Mouse (Mus musculus) hindbrain, embryonic 14.5 days (tissue): ENCODE data around the gene Gucy2g. TPM values are rescaled to one million over a fixed set of nuclear protein-coding genes. Genes with fewer than 3 reads are reported as not detected.

Experiments
- ATAC-seq: fragments of 200-750 bp; cut with Nextera tagmentation; 2 replicates; pipeline ENCODE4 v1.8.0; 2017; ENCODE audit warnings: moderate number of reproducible peaks, mild to moderate bottlenecking, moderate TSS enrichment, moderate library complexity; ENCODE audit not compliant: low FRiP score
- DNase-seq: peaks from one replicate; pipeline ENCODE4 v3.0.0-alpha.2; 2015; ENCODE audit warnings: low spot score
- H3K27ac ChIP-seq: fragments of 300-500 bp; sonication (generic); 2 replicates; pipeline ENCODE4 v1.5.1; 2014; ENCODE audit warnings: mild to moderate bottlenecking, moderate library complexity
- H3K27me3 ChIP-seq: fragments of 300-500 bp; sonication (generic); 2 replicates; pipeline ENCODE4 v1.6.1; 2014; ENCODE audit warnings: mild to moderate bottlenecking, low read length, mixed read lengths; ENCODE audit not compliant: control insufficient read depth, insufficient read depth
- H3K36me3 ChIP-seq: fragments of 300-500 bp; sonication (generic); replicated peaks from 2 replicates; pipeline ENCODE4 v1.6.1; 2014; ENCODE audit not compliant: control insufficient read depth, insufficient read depth
- H3K4me1 ChIP-seq: fragments of 300-500 bp; sonication (generic); replicated peaks from 2 replicates; pipeline ENCODE4 v1.6.1; 2014; ENCODE audit warnings: antibody characterized with exemption, low read length, mixed read lengths; ENCODE audit not compliant: control insufficient read depth, insufficient read depth
- H3K4me2 ChIP-seq: fragments of 300-500 bp; sonication (generic); replicated peaks from 2 replicates; pipeline ENCODE4 v1.6.1; 2014; ENCODE audit warnings: mild to moderate bottlenecking, moderate library complexity
- H3K4me3 ChIP-seq: fragments of 300-500 bp; sonication (generic); replicated peaks from 2 replicates; pipeline ENCODE4 v1.5.1; 2014; ENCODE audit warnings: mild to moderate bottlenecking, low read length
- H3K9ac ChIP-seq: fragments of 300-500 bp; sonication (generic); 2 replicates; pipeline ENCODE4 v1.6.1; 2014
- H3K9me3 ChIP-seq: fragments of 300-500 bp; sonication (generic); 2 replicates; pipeline ENCODE4 v1.6.1; 2016; ENCODE audit warnings: low read length; ENCODE audit not compliant: control insufficient read depth
- WGBS: fragments of 180-500 bp; shearing (Covaris S2); extraction: QIAGEN DNeasy Blood & Tissue Kit; methylation state at CpG from one replicate; pipeline ENCODE4 v1.1.7; 2014; 5-methylcytosine and 5-hydroxymethylcytosine counted together
- polyA plus RNA-seq: library from polyadenylated mRNA; unstranded; fragments of >200 nt; fragmentation: Nextera tagmentation; extraction: Ambion mirVana; gene quantifications from 2 replicates; pipeline ENCODE4 v1.2.1, GENCODE M21; 2014

Gucy2g gene
- polyA plus RNA-seq, 1 experiment from 2014 or later, result 0.09 TPM

- Histone ChIP-seq H3K4me1 (no peaks in the 10 kb centered on the region), H3K9ac (no peak overlapping the region), H3K27ac (no peak overlapping the region), H3K4me2 (no peak overlapping the region), H3K36me3 (no peaks in the 10 kb centered on the region), H3K9me3 (no peaks in the 10 kb centered on the region), H3K4me3 (no peak overlapping the region), H3K27me3 (no peaks in the 10 kb centered on the region)
- WGBS, result 95% methylated on average over 3 of the region's 3 CpGs
- no peak for DNase-seq
- ATAC-seq, result no peak
Observed at GRCm38 (mm10) chr19:55195574-55195973, 45.5 kb downstream of the Gucy2g start.

GRCm38 (mm10) chr19:55194520-55195170 is 46.4 kb downstream of the Gucy2g start:
- 76% methylated on average over 7 of the region's 7 CpGs for WGBS
- no peaks in the 10 kb centered on the region for H3K4me1 ChIP-seq

GRCm38 (mm10) chr19:55193717-55194394 is 47.2 kb downstream of the Gucy2g start:
- no peak overlapping the region for H3K27ac ChIP-seq
- WGBS, result 64% methylated on average over 11 of the region's 11 CpGs
- no peaks in the 10 kb centered on the region for H3K36me3 ChIP-seq
- H3K9ac ChIP-seq, result no peak overlapping the region
- H3K4me2 ChIP-seq, result no peak overlapping the region
- no peaks in the 10 kb centered on the region for H3K9me3 ChIP-seq
- no peak overlapping the region for H3K4me3 ChIP-seq
- H3K4me1 ChIP-seq, result no peaks in the 10 kb centered on the region
- no peaks in the 10 kb centered on the region for H3K27me3 ChIP-seq
- no peak for DNase-seq
- ATAC-seq, result no peak

More at GRCm38 (mm10) chr19:55194520-55195170, 46.4 kb downstream of the Gucy2g start:
- Histone ChIP-seq H3K4me3 (no peak overlapping the region), H3K36me3 (no peaks in the 10 kb centered on the region), H3K27ac (no peak overlapping the region), H3K4me2 (no peak overlapping the region), H3K27me3 (no peaks in the 10 kb centered on the region), H3K9me3 (no peaks in the 10 kb centered on the region), H3K9ac (no peak overlapping the region)
- ATAC-seq (no peak), DNase-seq (no peak)

GRCm38 (mm10) chr19:55192254-55192945 is 48.6 kb downstream of the Gucy2g start:
- no peak for ATAC-seq

GRCm38 (mm10) chr19:55191596-55191995 is 49.4 kb downstream of the Gucy2g start:
- DNase-seq (no peak), ATAC-seq (no peak)
- no peak overlapping the region for H3K27ac ChIP-seq
- no peak overlapping the region for H3K4me2 ChIP-seq
- H3K9ac ChIP-seq, result no peak overlapping the region
- no peaks in the 10 kb centered on the region for H3K27me3 ChIP-seq
- H3K9me3 ChIP-seq, result no peaks in the 10 kb centered on the region
- no peaks in the 10 kb centered on the region for H3K36me3 ChIP-seq
- no peak overlapping the region for H3K4me3 ChIP-seq
- WGBS, result 73% methylated on average over 2 of the region's 2 CpGs
- H3K4me1 ChIP-seq, result no peaks in the 10 kb centered on the region

More at GRCm38 (mm10) chr19:55192254-55192945, 48.6 kb downstream of the Gucy2g start:
- H3K4me2 ChIP-seq, result no peak overlapping the region
- H3K4me3 ChIP-seq, result no peak overlapping the region
- no peaks in the 10 kb centered on the region for H3K27me3 ChIP-seq
- no peaks in the 10 kb centered on the region for H3K4me1 ChIP-seq
- H3K9ac ChIP-seq, result no peak overlapping the region
- H3K27ac ChIP-seq, result no peak overlapping the region
- DNase-seq, result no peak
- no peaks in the 10 kb centered on the region for H3K36me3 ChIP-seq
- no peaks in the 10 kb centered on the region for H3K9me3 ChIP-seq
- WGBS, result 92% methylated on average over 21 of the region's 21 CpGs

- Histone ChIP-seq H3K27ac (no peak overlapping the region), H3K9ac (no peak overlapping the region), H3K36me3 (no peaks in the 10 kb centered on the region), H3K9me3 (no peaks in the 10 kb centered on the region), H3K4me3 (no peak overlapping the region), H3K4me2 (no peak overlapping the region), H3K27me3 (no peaks in the 10 kb centered on the region), H3K4me1 (0 out of 2 replicates have a peak, but pooled peaks cover 4% of the 10 kb centered on the region)
- WGBS, result 93% methylated on average over 5 of the region's 5 CpGs
- no peak for DNase-seq
- ATAC-seq, result no peak
Observed at GRCm38 (mm10) chr19:55190065-55190464, 51.0 kb downstream of the Gucy2g start.

GRCm38 (mm10) chr19:55185651-55186050 is 55.4 kb downstream of the Gucy2g start:
- Histone ChIP-seq H3K4me1 (0 out of 2 replicates have a peak, but pooled peaks cover 7% of the 10 kb centered on the region), H3K9ac (no peak overlapping the region), H3K27ac (peak overlapping the region; percentile 57), H3K9me3 (no peaks in the 10 kb centered on the region), H3K4me3 (no peak overlapping the region), H3K27me3 (no peaks in the 10 kb centered on the region), H3K4me2 (no peak overlapping the region), H3K36me3 (no peaks in the 10 kb centered on the region)
- 18% methylated on average over 3 of the region's 3 CpGs for WGBS
- DNase-seq (no peak), ATAC-seq (peak; percentile 84; the same call in 1 of the 2 replicates)

GRCm38 (mm10) chr19:55185074-55185473 is 56.0 kb downstream of the Gucy2g start:
- H3K4me1 ChIP-seq, result 0 out of 2 replicates have a peak, but pooled peaks cover 7% of the 10 kb centered on the region
- no peak overlapping the region for H3K9ac ChIP-seq
- DNase-seq (no peak), ATAC-seq (peak; percentile 8; the same call in 1 of the 2 replicates)
- H3K4me2 ChIP-seq, result no peak overlapping the region
- H3K27me3 ChIP-seq, result no peaks in the 10 kb centered on the region
- WGBS, result 41% methylated on average over 7 of the region's 7 CpGs
- H3K27ac ChIP-seq, result peak overlapping the region; percentile 57
- no peaks in the 10 kb centered on the region for H3K36me3 ChIP-seq
- no peaks in the 10 kb centered on the region for H3K9me3 ChIP-seq
- H3K4me3 ChIP-seq, result no peak overlapping the region

GRCm38 (mm10) chr19:55184442-55184841 is 56.6 kb downstream of the Gucy2g start:
- Histone ChIP-seq H3K36me3 (no peaks in the 10 kb centered on the region), H3K27me3 (no peaks in the 10 kb centered on the region), H3K4me2 (no peak overlapping the region), H3K9me3 (no peaks in the 10 kb centered on the region), H3K4me1 (0 out of 2 replicates have a peak, but pooled peaks cover 7% of the 10 kb centered on the region), H3K9ac (no peak overlapping the region), H3K27ac (peak overlapping the region; percentile 57), H3K4me3 (no peak overlapping the region)
- ATAC-seq (no peak), DNase-seq (no peak)
- WGBS, result 63% methylated on average over 7 of the region's 7 CpGs
